Mouse (Mus musculus): ENCODE results near the gene Prune1. TPM values are rescaled to one million over a fixed set of nuclear protein-coding genes. Genes with fewer than 3 reads are reported as not detected.
"Not testable (repeated sequence)": the region's sequence is repeated elsewhere in the genome, so short reads cannot be mapped to it uniquely, and the experiment has no call there.

Gene Prune1
- polyA plus RNA-seq, 1 experiment from 2014 or later, result 16.5 TPM

GRCm38 (mm10) chr3:95224295-95224694 is 57.6 kb downstream of the Prune1 start:
- no peaks in the 10 kb centered on the region for H3K27me3 ChIP-seq (replicated peaks; ENCODE audit: control insufficient read depth, insufficient read depth, low read length)
- H3K27ac ChIP-seq (ENCODE audit: low read depth), result no peak overlapping the region
- H3K4me1 ChIP-seq (replicated peaks; ENCODE audit: control insufficient read depth, insufficient read depth, low read length), result peaks cover 8% of the 10 kb centered on the region; the same call in 1 of the 2 replicates
- peak; percentile 70 for DNase-seq (ENCODE audit: low spot score)
- H3K9ac ChIP-seq (ENCODE audit: low read length), result no peak overlapping the region
- H3K4me3 ChIP-seq (ENCODE audit: low read depth, low read length), result no peak overlapping the region
- ATAC-seq (replicated peaks; ENCODE audit: low FRiP score, low TSS enrichment, low read depth), result no peak
- H3K4me2 ChIP-seq (ENCODE audit: low read length), result no peak overlapping the region
- 35% methylated on average over 6 of the region's 6 CpGs for WGBS
- H3K36me3 ChIP-seq (ENCODE audit: control insufficient read depth, insufficient read depth, low read length), result peaks cover 45% of the 10 kb centered on the region
- no peaks in the 10 kb centered on the region for H3K9me3 ChIP-seq (ENCODE audit: control insufficient read depth, low read length)

- Histone ChIP-seq H3K9me3 (ENCODE audit: control insufficient read depth, low read length) (no peaks in the 10 kb centered on the region), H3K4me3 (ENCODE audit: low read depth, low read length) (no peak overlapping the region), H3K36me3 (ENCODE audit: control insufficient read depth, insufficient read depth, low read length) (peaks cover 49% of the 10 kb centered on the region), H3K4me2 (ENCODE audit: low read length) (no peak overlapping the region), H3K4me1 (replicated peaks; ENCODE audit: control insufficient read depth, insufficient read depth, low read length) (peaks cover 8% of the 10 kb centered on the region; the same call in 1 of the 2 replicates), H3K27me3 (replicated peaks; ENCODE audit: control insufficient read depth, insufficient read depth, low read length) (no peaks in the 10 kb centered on the region), H3K9ac (ENCODE audit: low read length) (no peak overlapping the region), H3K27ac (ENCODE audit: low read depth) (no peak overlapping the region)
- DNase-seq (ENCODE audit: low spot score) (no peak), ATAC-seq (replicated peaks; ENCODE audit: low FRiP score, low TSS enrichment, low read depth) (no peak)
- WGBS, result 89% methylated on average over 2 of the region's 2 CpGs
These were observed 58.8 kb downstream of the Prune1 start for GRCm38 (mm10) chr3:95223041-95223440.

- Histone ChIP-seq H3K36me3 (ENCODE audit: control insufficient read depth, insufficient read depth, low read length) (peaks cover 48% of the 10 kb centered on the region), H3K4me1 (replicated peaks; ENCODE audit: control insufficient read depth, insufficient read depth, low read length) (no peaks in the 10 kb centered on the region; the same call in 1 of the 2 replicates)
These were observed 63.3 kb downstream of the Prune1 start for GRCm38 (mm10) chr3:95218466-95219137.

DNA sequence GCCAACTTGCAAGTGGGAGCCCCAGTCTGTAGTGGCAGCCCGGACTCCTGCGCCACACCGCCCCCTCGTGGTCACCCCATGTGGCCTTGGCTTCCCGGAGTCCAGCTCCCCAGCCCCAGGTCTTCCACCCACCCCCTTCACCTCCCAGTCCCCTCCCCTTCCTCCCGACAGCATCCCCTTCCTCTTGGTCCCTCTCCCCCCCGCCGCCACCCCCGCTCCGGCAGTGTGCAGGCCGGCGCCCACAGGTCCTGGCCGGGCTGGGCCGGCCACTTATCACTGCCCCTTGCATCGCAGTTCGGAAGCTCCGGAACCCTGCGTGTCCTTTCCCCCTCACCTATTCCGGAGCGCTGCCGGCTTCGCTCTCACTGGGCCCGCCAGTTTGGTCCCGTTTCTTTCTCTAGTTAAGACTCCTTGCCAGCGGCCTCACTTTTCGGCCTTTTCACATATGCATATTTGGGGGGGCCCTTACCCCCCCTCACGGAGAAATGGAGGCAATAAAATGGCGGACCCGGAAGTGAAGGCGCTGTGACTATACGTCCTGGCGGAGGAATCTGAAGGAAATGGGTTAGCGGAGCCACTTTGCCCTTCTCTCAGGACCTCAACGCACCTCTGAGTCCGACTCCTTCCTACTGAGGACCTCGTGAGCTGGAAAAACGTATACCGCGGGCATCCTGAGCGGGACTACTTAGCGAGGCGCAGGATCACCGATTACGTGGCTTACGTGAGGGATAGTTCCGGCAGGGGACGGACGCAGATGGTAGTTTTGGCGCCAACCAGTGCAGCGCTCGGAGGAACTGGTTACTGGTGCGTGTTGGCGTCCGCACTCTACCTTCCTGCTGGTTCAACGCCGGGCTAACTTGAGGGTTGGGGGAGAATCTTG is 64.4 kb downstream of the Prune1 start, which contains the start of gene Gabpb2:
TSS of gene Gabpb2 (minus strand) at position 662 of the 880 bp plus-strand sequence.
- Histone ChIP-seq H3K9me3 (ENCODE audit: control insufficient read depth, low read length) (no peaks in the 10 kb centered on the region), H3K27ac (ENCODE audit: low read depth) (peak within 1 kb of the TSS; percentile 100), H3K27me3 (replicated peaks; ENCODE audit: control insufficient read depth, insufficient read depth, low read length) (no peaks in the 10 kb centered on the region), H3K4me2 (ENCODE audit: low read length) (peak within 1 kb of the TSS; percentile 53), H3K4me1 (replicated peaks; ENCODE audit: control insufficient read depth, insufficient read depth, low read length) (no peaks in the 10 kb centered on the region; the same call in 1 of the 2 replicates), H3K36me3 (ENCODE audit: control insufficient read depth, insufficient read depth, low read length) (peaks cover 37% of the 10 kb centered on the region), H3K4me3 (ENCODE audit: low read depth, low read length) (peak within 1 kb of the TSS; percentile 81), H3K9ac (ENCODE audit: low read length) (peak within 1 kb of the TSS; percentile 94)
- WGBS, result under 1% methylated on average over 56 of the region's 56 CpGs
- peak; percentile 98 for DNase-seq (ENCODE audit: low spot score)
- ATAC-seq (replicated peaks; ENCODE audit: low FRiP score, low TSS enrichment, low read depth), result peak; percentile 90

More at GRCm38 (mm10) chr3:95218466-95219137, 63.3 kb downstream of the Prune1 start:
- Histone ChIP-seq H3K27ac (ENCODE audit: low read depth) (peak overlapping the region; percentile 100), H3K9ac (ENCODE audit: low read length) (peak overlapping the region; percentile 94), H3K4me3 (ENCODE audit: low read depth, low read length) (peak overlapping the region; percentile 81), H3K4me2 (ENCODE audit: low read length) (peak overlapping the region; percentile 53), H3K9me3 (ENCODE audit: control insufficient read depth, low read length) (no peaks in the 10 kb centered on the region), H3K27me3 (replicated peaks; ENCODE audit: control insufficient read depth, insufficient read depth, low read length) (no peaks in the 10 kb centered on the region)
- DNase-seq (ENCODE audit: low spot score), result no peak
- ATAC-seq (replicated peaks; ENCODE audit: low FRiP score, low TSS enrichment, low read depth), result no peak
- WGBS, result 79% methylated on average over 6 of the region's 6 CpGs

- Histone ChIP-seq H3K4me1 (replicated peaks; ENCODE audit: control insufficient read depth, insufficient read depth, low read length) (no peaks in the 10 kb centered on the region; the same call in 1 of the 2 replicates), H3K36me3 (ENCODE audit: control insufficient read depth, insufficient read depth, low read length) (peaks cover 34% of the 10 kb centered on the region), H3K4me2 (ENCODE audit: low read length) (peak overlapping the region; percentile 53), H3K27me3 (replicated peaks; ENCODE audit: control insufficient read depth, insufficient read depth, low read length) (no peaks in the 10 kb centered on the region), H3K27ac (ENCODE audit: low read depth) (peak overlapping the region; percentile 100), H3K4me3 (ENCODE audit: low read depth, low read length) (peak overlapping the region; percentile 81), H3K9me3 (ENCODE audit: control insufficient read depth, low read length) (no peaks in the 10 kb centered on the region), H3K9ac (ENCODE audit: low read length) (peak overlapping the region; percentile 94)
- DNase-seq (ENCODE audit: low spot score) (no peak), ATAC-seq (replicated peaks; ENCODE audit: low FRiP score, low TSS enrichment, low read depth) (peak; percentile 61; the same call in 1 of the 2 replicates)
- WGBS, result 16% methylated on average over 4 of the region's 4 CpGs
These were observed 65.1 kb downstream of the Prune1 start for GRCm38 (mm10) chr3:95216655-95217254.

DNA sequence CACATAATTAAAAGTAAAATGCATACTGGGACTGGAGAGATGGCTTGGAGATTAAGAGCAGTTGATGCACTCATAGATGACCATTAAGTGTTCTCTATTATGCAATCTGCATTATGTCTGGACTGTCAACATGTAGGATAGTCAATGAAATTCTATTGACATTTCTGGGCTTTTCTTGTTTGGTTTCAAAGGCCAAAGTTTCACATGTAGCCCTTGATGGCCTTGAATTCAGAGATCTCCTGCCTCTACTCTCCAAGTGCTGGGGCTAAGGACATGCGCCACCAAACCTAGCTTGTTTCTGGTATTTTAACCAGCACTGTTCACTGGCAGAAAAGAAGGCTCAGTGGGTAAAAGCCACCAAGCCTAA is 68.3 kb downstream of the Prune1 start:
- no peak overlapping the region for H3K27ac ChIP-seq (ENCODE audit: low read depth)
- peaks cover 15% of the 10 kb centered on the region for H3K36me3 ChIP-seq (ENCODE audit: control insufficient read depth, insufficient read depth, low read length)
- H3K9ac ChIP-seq (ENCODE audit: low read length), result no peak overlapping the region
- H3K27me3 ChIP-seq (replicated peaks; ENCODE audit: control insufficient read depth, insufficient read depth, low read length), result no peaks in the 10 kb centered on the region
- no peaks in the 10 kb centered on the region for H3K9me3 ChIP-seq (ENCODE audit: control insufficient read depth, low read length)
- H3K4me3 ChIP-seq (ENCODE audit: low read depth, low read length), result no peak overlapping the region
- DNase-seq (ENCODE audit: low spot score), result no peak
- no peak overlapping the region for H3K4me2 ChIP-seq (ENCODE audit: low read length)
- H3K4me1 ChIP-seq (replicated peaks; ENCODE audit: control insufficient read depth, insufficient read depth, low read length), result no peaks in the 10 kb centered on the region; the same call in 1 of the 2 replicates
- 95% methylated on average over 1 of the region's 1 CpGs for WGBS
- ATAC-seq (replicated peaks; ENCODE audit: low FRiP score, low TSS enrichment, low read depth), result no peak

DNA sequence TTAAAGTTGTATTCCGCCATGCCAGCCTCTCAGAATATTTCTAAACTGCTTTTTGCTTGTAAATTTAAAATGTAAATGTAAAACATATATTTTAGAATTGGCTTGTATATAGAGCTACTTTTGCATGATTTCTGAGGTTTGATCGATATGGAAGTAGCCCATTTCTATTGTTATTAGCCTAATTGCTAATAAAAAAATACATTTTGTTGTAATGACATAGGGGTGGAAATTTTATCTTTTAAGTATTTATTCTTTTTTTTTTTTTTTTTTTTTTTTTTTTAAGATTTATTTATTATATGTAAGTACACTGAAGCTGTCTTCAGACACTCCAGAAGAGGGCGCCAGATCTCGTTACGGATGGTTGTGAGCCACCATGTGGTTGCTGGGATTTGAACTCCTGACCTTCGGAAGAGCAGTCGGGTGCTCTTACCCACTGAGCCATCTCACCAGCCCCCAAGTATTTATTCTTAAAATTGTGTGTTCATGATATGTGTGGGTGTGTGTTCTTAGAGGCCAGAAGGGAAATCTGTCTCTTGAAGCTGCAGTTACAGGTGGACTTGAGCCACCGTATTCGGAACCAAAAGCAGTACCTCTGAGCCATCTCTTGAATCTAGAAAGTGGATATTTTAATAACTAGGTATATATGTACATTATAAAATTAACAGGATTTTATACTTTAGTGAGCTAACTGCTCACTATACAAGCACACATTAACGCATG is 68.8 kb downstream of the Prune1 start:
- H3K27me3 ChIP-seq (replicated peaks; ENCODE audit: control insufficient read depth, insufficient read depth, low read length); H3K4me2 ChIP-seq (ENCODE audit: low read length); H3K9me3 ChIP-seq (ENCODE audit: control insufficient read depth, low read length); H3K9ac ChIP-seq (ENCODE audit: low read length); H3K27ac ChIP-seq (ENCODE audit: low read depth); H3K4me1 ChIP-seq (replicated peaks; ENCODE audit: control insufficient read depth, insufficient read depth, low read length); DNase-seq (ENCODE audit: low spot score); ATAC-seq (replicated peaks; ENCODE audit: low FRiP score, low TSS enrichment, low read depth); H3K4me3 ChIP-seq (ENCODE audit: low read depth, low read length): not testable (repeated sequence)
- WGBS, result 96% methylated on average over 7 of the region's 10 CpGs
- peaks cover 20% of the 10 kb centered on the region for H3K36me3 ChIP-seq (ENCODE audit: control insufficient read depth, insufficient read depth, low read length)

GRCm38 (mm10) chr3:95210585-95210984 is 71.3 kb downstream of the Prune1 start:
- no peak overlapping the region for H3K4me3 ChIP-seq (ENCODE audit: low read depth, low read length)
- no peaks in the 10 kb centered on the region for H3K4me1 ChIP-seq (replicated peaks; ENCODE audit: control insufficient read depth, insufficient read depth, low read length)
- no peak overlapping the region for H3K4me2 ChIP-seq (ENCODE audit: low read length)
- H3K36me3 ChIP-seq (ENCODE audit: control insufficient read depth, insufficient read depth, low read length), result peaks cover 32% of the 10 kb centered on the region
- no peaks in the 10 kb centered on the region for H3K9me3 ChIP-seq (ENCODE audit: control insufficient read depth, low read length)
- H3K27me3 ChIP-seq (replicated peaks; ENCODE audit: control insufficient read depth, insufficient read depth, low read length), result no peaks in the 10 kb centered on the region
- no peak overlapping the region for H3K27ac ChIP-seq (ENCODE audit: low read depth)
- WGBS, result 90% methylated on average over 2 of the region's 2 CpGs
- no peak overlapping the region for H3K9ac ChIP-seq (ENCODE audit: low read length)
- DNase-seq (ENCODE audit: low spot score), result no peak
- ATAC-seq (replicated peaks; ENCODE audit: low FRiP score, low TSS enrichment, low read depth), result no peak

Measured in intestine, embryonic 14.5 days (tissue).